Mouse (Mus musculus): ENCODE measurements around the gene Shld2. TPM values are rescaled to one million over a fixed set of nuclear protein-coding genes. Genes with fewer than 3 reads are reported as not detected.

Shld2 gene
- polyA plus RNA-seq (2012; rRNA removed) = 3.9 and 5.0 TPM in 2 replicates

GRCm38 (mm10) chr14:34310234-34310965, at the start of gene Shld2, which contains the start of gene Glud1:
TSS of gene Shld2 (minus strand) at chr14:34310493.
TSS of gene Glud1 (plus strand) at chr14:34310727.
- DNase-seq (ENCODE audit: low spot score) = peak; percentile 96

- no peak for DNase-seq (ENCODE audit: low spot score)
Measured at GRCm38 (mm10) chr14:34359676-34360244, 49.5 kb upstream of the Shld2 start.

GRCm38 (mm10) chr14:34357671-34358455, 47.6 kb upstream of the Shld2 start:
- no peak for DNase-seq (ENCODE audit: low spot score)

- no peak for DNase-seq (ENCODE audit: low spot score)
Measured at GRCm38 (mm10) chr14:34355301-34355700, 45.0 kb upstream of the Shld2 start, which contains the start of gene Fam25c. TSS of gene Fam25c (minus strand) at chr14:34355433.

- DNase-seq (ENCODE audit: low spot score) = no peak
Measured at GRCm38 (mm10) chr14:34354456-34354855, 44.2 kb upstream of the Shld2 start.

- no peak for DNase-seq (ENCODE audit: low spot score)
Measured at GRCm38 (mm10) chr14:34353326-34353725, 43.0 kb upstream of the Shld2 start.

GRCm38 (mm10) chr14:34352523-34352922, 42.2 kb upstream of the Shld2 start:
- no peak for DNase-seq (ENCODE audit: low spot score)

GRCm38 (mm10) chr14:34351660-34352059, 41.4 kb upstream of the Shld2 start:
- no peak for DNase-seq (ENCODE audit: low spot score)

GRCm38 (mm10) chr14:34349007-34349406, 38.7 kb upstream of the Shld2 start:
- DNase-seq (ENCODE audit: low spot score) = no peak

- DNase-seq (ENCODE audit: low spot score) = no peak
Measured at GRCm38 (mm10) chr14:34348301-34348700, 38.0 kb upstream of the Shld2 start.

- no peak for DNase-seq (ENCODE audit: low spot score)
Measured at GRCm38 (mm10) chr14:34347084-34347483, 36.8 kb upstream of the Shld2 start.

- DNase-seq (ENCODE audit: low spot score) = no peak
Measured at GRCm38 (mm10) chr14:34345771-34346566, 35.7 kb upstream of the Shld2 start.

- DNase-seq (ENCODE audit: low spot score) = no peak
Measured at GRCm38 (mm10) chr14:34344361-34344760, 34.1 kb upstream of the Shld2 start.

GRCm38 (mm10) chr14:34343078-34343477, 32.8 kb upstream of the Shld2 start:
- no peak for DNase-seq (ENCODE audit: low spot score)

- DNase-seq (ENCODE audit: low spot score) = no peak
Measured at GRCm38 (mm10) chr14:34341993-34342392, 31.7 kb upstream of the Shld2 start.

- no peak for DNase-seq (ENCODE audit: low spot score)
Measured at GRCm38 (mm10) chr14:34339446-34339845, 29.2 kb upstream of the Shld2 start.

- DNase-seq (ENCODE audit: low spot score) = no peak
Measured at GRCm38 (mm10) chr14:34332476-34332875, 22.2 kb upstream of the Shld2 start.

GRCm38 (mm10) chr14:34331886-34332285, 21.6 kb upstream of the Shld2 start:
- DNase-seq (ENCODE audit: low spot score) = no peak

- no peak for DNase-seq (ENCODE audit: low spot score)
Measured at GRCm38 (mm10) chr14:34330657-34331158, 20.4 kb upstream of the Shld2 start.

- DNase-seq (ENCODE audit: low spot score) = no peak
Measured at GRCm38 (mm10) chr14:34327618-34328017, 17.3 kb upstream of the Shld2 start.

- DNase-seq (ENCODE audit: low spot score) = no peak
Measured at GRCm38 (mm10) chr14:34326606-34327005, 16.3 kb upstream of the Shld2 start.
